Mouse (Mus musculus): Measurements from ENCODE around the gene Btbd35f3.
"Not testable (repeated sequence)": the region's sequence is repeated elsewhere in the genome, so short reads cannot be mapped to it uniquely, and the experiment has no call there.

The Btbd35f3 gene

GRCm38 (mm10) chrX:4037374-4037773, at the start of gene Btbd35f3:
Gene Btbd35f3, plus strand, starts transcription at chrX:4037674.
- DNase-seq, result not testable (repeated sequence)

All from cerebellum, postnatal 10 days (tissue).